Comparison of ENCODE assay signal across 15 mouse cellular contexts in the genomic region with DNA sequence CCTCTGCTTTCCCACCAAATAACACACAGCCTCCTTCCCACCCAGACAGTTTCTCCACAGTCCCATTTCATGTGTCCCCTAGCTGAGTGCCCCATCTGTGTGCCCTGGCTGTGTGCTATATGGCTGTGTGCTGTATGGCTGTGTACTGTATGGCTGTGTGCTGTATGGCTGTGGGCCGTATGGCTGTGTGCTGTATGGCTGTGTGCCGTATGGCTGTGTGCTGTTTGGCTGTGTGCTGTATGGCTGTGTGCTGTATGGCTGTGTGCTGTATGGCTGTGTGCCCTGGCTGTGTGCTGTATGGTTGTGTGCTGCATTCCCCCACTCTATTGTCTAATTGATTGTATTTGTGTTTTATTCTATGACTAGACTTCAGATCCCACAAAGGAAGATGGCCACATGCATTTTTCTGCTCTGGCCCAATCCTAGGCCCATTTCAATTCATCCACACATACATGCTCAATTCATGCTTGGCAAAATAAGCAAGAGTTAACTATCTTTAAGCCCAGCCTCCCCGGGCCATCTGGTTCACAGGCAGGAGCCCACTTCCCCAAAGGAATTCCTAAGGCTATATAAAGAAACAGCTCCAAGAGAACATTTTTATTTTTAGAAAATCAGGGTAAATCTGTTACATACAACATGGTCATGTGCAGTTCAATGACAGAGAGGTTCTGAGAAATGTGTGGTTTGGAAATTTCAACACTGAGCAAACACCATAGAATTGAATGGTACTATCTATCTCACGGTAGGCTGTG. TPM values are rescaled to one million over a fixed set of nuclear protein-coding genes. Genes with fewer than 3 reads are reported as not detected.
DNase-seq lines count a peak whose midpoint lies in the region; ATAC-seq and TF ChIP-seq lines count a peak whose summit lies in the region.
"Had no signal": no experiment of that assay in that cellular context is flagged by ENCODE, and none has a peak within 500 bp of the region (broad histone marks: within the 10 kb centered on the region; RNA-seq: fewer than 3 reads in every experiment).

No protein-coding gene starts in this region.

- H3K9ac ChIP-seq in midbrain, embryonic 11.5 days (ENCODE audit: low read length) = no peak overlapping the region
- no peak overlapping the region for H3K9ac ChIP-seq in midbrain, embryonic 15.5 days
- H3K9ac ChIP-seq in forebrain, postnatal 0 days = no peak overlapping the region
- H3K9ac ChIP-seq: lung, embryonic 15.5 days had no signal

- intact Hi-C loops in gastrocnemius, adult 2 months (cut with DNase I) = no loop called here

- WGBS in midbrain, embryonic 11.5 days = 89% methylated on average over 4 of the region's 4 CpGs
- WGBS in midbrain, embryonic 15.5 days = 86% methylated on average over 4 of the region's 4 CpGs
- whole genome bisulfite sequencing in forebrain, postnatal 0 days = 75% methylated on average over 4 of the region's 4 CpGs

- H3K27ac ChIP-seq in gastrocnemius, adult 2 months = peak overlapping the region; percentile 38; the same call in 1 of the 2 replicates
- H3K27ac ChIP-seq in midbrain, embryonic 11.5 days (ENCODE audit: low read depth, low read length) = no peak overlapping the region
- H3K27ac ChIP-seq in midbrain, embryonic 15.5 days = no peak overlapping the region
- H3K27ac ChIP-seq in forebrain, postnatal 0 days (ENCODE audit: low read depth, low read length) = no peak overlapping the region
- H3K27ac ChIP-seq: hindbrain, postnatal 0 days; lung, embryonic 15.5 days; midbrain, embryonic 10.5 days had no signal

- H3K4me3 ChIP-seq in gastrocnemius, adult 2 months = no peak overlapping the region
- no peak overlapping the region for H3K4me3 ChIP-seq in midbrain, embryonic 11.5 days (ENCODE audit: low read depth, low read length)
- H3K4me3 ChIP-seq in midbrain, embryonic 15.5 days = no peak overlapping the region
- H3K4me3 ChIP-seq in forebrain, postnatal 0 days (ENCODE audit: low read depth, low read length) = no peak overlapping the region
- H3K4me3 ChIP-seq: lung, embryonic 15.5 days; midbrain, embryonic 10.5 days had no signal

- TF ChIP-seq CTCF in gastrocnemius, adult 2 months (IDR thresholded peaks at IDR 0.05) = no peak
- TF ChIP-seq CTCF in forebrain, postnatal 0 days (IDR thresholded peaks at IDR 0.05; ENCODE audit: low read depth) = no peak

- no peak overlapping the region for H3K4me2 ChIP-seq in midbrain, embryonic 11.5 days
- H3K4me2 ChIP-seq in midbrain, embryonic 15.5 days = no peak overlapping the region
- H3K4me2 ChIP-seq in forebrain, postnatal 0 days (ENCODE audit: low read depth) = no peak overlapping the region
- H3K4me2 ChIP-seq: liver, embryonic 11.5 days; lung, embryonic 15.5 days had no signal

- no peak for DNase-seq in gastrocnemius, adult 2 months
- DNase-seq in gastrocnemius, adult 18-20 months (ENCODE audit: low spot score) = no peak
- peak; percentile 23 for DNase-seq in midbrain, embryonic 11.5 days (ENCODE audit: low spot score, missing footprints)
- DNase-seq in forebrain, postnatal 0 days = peak; percentile 61
- no peak for DNase-seq in retina, embryonic 14.5 days (ENCODE audit: low spot score)
- DNase-seq in ovary, postnatal 36 days (ENCODE audit: low spot score) = no peak
- DNase-seq in kidney, postnatal 14 days = no peak
- DNase-seq: cerebellum, adult 2 months; gastrocnemius, postnatal 36 days; kidney, adult 8-10 months had no signal

- no peaks in the 10 kb centered on the region for H3K27me3 ChIP-seq in midbrain, embryonic 11.5 days (ENCODE audit: control insufficient read depth, insufficient read depth, low read length)
- no peaks in the 10 kb centered on the region for H3K27me3 ChIP-seq in midbrain, embryonic 15.5 days (replicated peaks)
- no peaks in the 10 kb centered on the region for H3K27me3 ChIP-seq in forebrain, postnatal 0 days (ENCODE audit: insufficient read depth, low read length)
- H3K27me3 ChIP-seq: lung, embryonic 15.5 days had no signal

- H3K4me1 ChIP-seq in midbrain, embryonic 11.5 days (ENCODE audit: control insufficient read depth, insufficient read depth, low read length) = no peaks in the 10 kb centered on the region
- H3K4me1 ChIP-seq in midbrain, embryonic 15.5 days = no peaks in the 10 kb centered on the region
- H3K4me1 ChIP-seq in forebrain, postnatal 0 days (ENCODE audit: insufficient read depth) = no peaks in the 10 kb centered on the region
- H3K4me1 ChIP-seq: lung, embryonic 15.5 days; midbrain, embryonic 10.5 days had no signal

- H3K36me3 ChIP-seq in midbrain, embryonic 11.5 days (ENCODE audit: control insufficient read depth, insufficient read depth, low read length) = no peaks in the 10 kb centered on the region
- H3K36me3 ChIP-seq in midbrain, embryonic 15.5 days (replicated peaks) = no peaks in the 10 kb centered on the region
- no peaks in the 10 kb centered on the region for H3K36me3 ChIP-seq in forebrain, postnatal 0 days (ENCODE audit: insufficient read depth)
- H3K36me3 ChIP-seq: midbrain, embryonic 10.5 days had no signal

- ATAC-seq in midbrain, embryonic 11.5 days (ENCODE audit: low FRiP score) = no peak
- ATAC-seq in midbrain, embryonic 15.5 days (replicated peaks) = no peak
- peak; percentile 84 for ATAC-seq in forebrain, postnatal 0 days
- ATAC-seq: hindbrain, postnatal 0 days had no signal

- no peaks in the 10 kb centered on the region for H3K9me3 ChIP-seq in midbrain, embryonic 11.5 days (ENCODE audit: control insufficient read depth, low read length)
- no peaks in the 10 kb centered on the region for H3K9me3 ChIP-seq in midbrain, embryonic 15.5 days
- no peaks in the 10 kb centered on the region for H3K9me3 ChIP-seq in forebrain, postnatal 0 days (ENCODE audit: low read length)
- H3K9me3 ChIP-seq: lung, embryonic 15.5 days; midbrain, embryonic 10.5 days had no signal

RNA-seq across cellular contexts. Expression of gene Ednra, which starts 53.5 kb away (rescaled TPM):
- 1 to 10 TPM; 1.6 to 2.3 TPM for total RNA-seq in gastrocnemius, adult 2 months (2021)
- 1 to 10 TPM; 1.6 to 1.8 TPM for total RNA-seq in gastrocnemius, adult 18-20 months (2021)
- polyA plus RNA-seq in midbrain, embryonic 11.5 days (2014; fragmentation: Nextera tagmentation; extraction: Ambion mirVana) = 13.4 and 17.9 TPM in 2 replicates
- 6.1 and 6.4 TPM in 2 replicates for polyA plus RNA-seq in midbrain, embryonic 15.5 days (2015; fragmentation: Nextera tagmentation; extraction: Ambion mirVana)
- total RNA-seq in forebrain, postnatal 0 days (2014; rRNA removed) = 3.1 and 3.8 TPM in 2 replicates
- 3.4 and 3.5 TPM in 2 replicates for polyA plus RNA-seq in forebrain, postnatal 0 days (2015; fragmentation: Nextera tagmentation; extraction: Ambion mirVana)

Comparison
In these comparisons a context has a peak if more than half of its experiments do, and no peak if none do; other contexts are left out.
1. DNase-seq: peak in midbrain, embryonic 11.5 days (single experiment) and forebrain, postnatal 0 days (single experiment); none in gastrocnemius, adult 2 months (single experiment), gastrocnemius, adult 18-20 months (single experiment), retina, embryonic 14.5 days (single experiment), ovary, postnatal 36 days (single experiment) and kidney, postnatal 14 days (single experiment).